Comparison of ENCODE assay signal across 17 mouse cellular contexts in the genomic region with DNA sequence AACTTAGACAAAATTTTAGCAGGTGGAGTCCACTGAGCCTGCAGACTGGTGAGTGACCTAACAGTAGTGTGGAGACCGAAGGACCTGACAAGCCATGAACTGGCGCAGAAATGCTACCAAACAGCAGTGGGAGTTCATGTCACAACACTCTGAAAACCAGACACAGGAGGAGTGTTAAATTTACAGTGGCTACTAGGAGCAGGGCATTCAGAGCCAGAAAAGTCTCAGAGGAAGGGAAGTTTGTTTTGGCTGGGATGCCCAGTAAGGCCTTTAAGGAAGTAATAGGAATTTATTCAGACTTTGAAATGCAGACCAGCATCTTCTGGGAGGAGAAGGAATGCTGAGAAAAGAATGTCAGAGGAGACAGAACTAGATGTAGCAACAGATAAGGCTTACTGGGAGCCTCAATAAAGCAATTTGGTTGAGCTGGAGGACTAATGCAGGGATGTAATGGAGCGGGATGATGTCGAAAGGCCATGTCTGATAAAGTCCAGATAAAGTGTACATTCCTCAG. TPM values are rescaled to one million over a fixed set of nuclear protein-coding genes. Genes with fewer than 3 reads are reported as not detected.
DNase-seq lines count a peak whose midpoint lies in the region; ATAC-seq lines count a peak whose summit lies in the region.
"Had no signal": no experiment of that assay in that cellular context is flagged by ENCODE, and none has a peak within 500 bp of the region (broad histone marks: within the 10 kb centered on the region; RNA-seq: fewer than 3 reads in every experiment).

No protein-coding gene starts in this region.

- ATAC-seq in hindbrain, embryonic 14.5 days (ENCODE audit: low FRiP score), result no peak
- no peak for ATAC-seq in hindbrain, embryonic 12.5 days (ENCODE audit: low FRiP score)
- 0 out of 2 replicates have a peak, but pooled peaks have one; percentile 47 for ATAC-seq in heart, embryonic 14.5 days (ENCODE audit: insufficient number of reproducible peaks, insufficient read depth, low FRiP score, low read depth)
- ATAC-seq: intestine, embryonic 16.5 days; liver, embryonic 12.5 days; lung, postnatal 0 days had no signal

- no peaks in the 10 kb centered on the region for H3K9me3 ChIP-seq in hindbrain, embryonic 14.5 days (ENCODE audit: control insufficient read depth, low read length)
- no peaks in the 10 kb centered on the region for H3K9me3 ChIP-seq in hindbrain, embryonic 12.5 days (replicated peaks)
- no peaks in the 10 kb centered on the region for H3K9me3 ChIP-seq in heart, embryonic 14.5 days (ENCODE audit: control insufficient read depth, low read length)
- H3K9me3 ChIP-seq: G1E; hindbrain, embryonic 10.5 days; liver, embryonic 12.5 days had no signal

- no peak overlapping the region for H3K4me3 ChIP-seq in hindbrain, embryonic 14.5 days (replicated peaks; ENCODE audit: low read length)
- H3K4me3 ChIP-seq in hindbrain, embryonic 12.5 days, result no peak overlapping the region
- H3K4me3 ChIP-seq in heart, embryonic 14.5 days (ENCODE audit: control insufficient read depth in 1 of 2, insufficient read depth in 1 of 2, low read depth in 1 of 2, low read length in 2 of 2), result no peak overlapping the region
- H3K4me3 ChIP-seq: hindbrain, embryonic 10.5 days; liver, embryonic 12.5 days had no signal

- no peak overlapping the region for H3K27ac ChIP-seq in hindbrain, embryonic 14.5 days
- no peak overlapping the region for H3K27ac ChIP-seq in hindbrain, embryonic 12.5 days
- no peak overlapping the region for H3K27ac ChIP-seq in heart, embryonic 14.5 days (replicated peaks in 1 of 2; ENCODE audit: control insufficient read depth in 1 of 2, insufficient read depth in 1 of 2, low read depth in 2 of 2, low read length in 2 of 2)
- H3K27ac ChIP-seq: hindbrain, embryonic 10.5 days; liver, embryonic 12.5 days had no signal

- no peak overlapping the region for H3K4me2 ChIP-seq in hindbrain, embryonic 14.5 days (replicated peaks)
- no peak overlapping the region for H3K4me2 ChIP-seq in hindbrain, embryonic 12.5 days (replicated peaks)
- H3K4me2 ChIP-seq in heart, embryonic 14.5 days (ENCODE audit: low read length), result 0 out of 2 replicates have a peak overlapping the region, but pooled peaks have one; percentile 4
- H3K4me2 ChIP-seq: liver, embryonic 12.5 days had no signal

- no peaks in the 10 kb centered on the region for H3K4me1 ChIP-seq in hindbrain, embryonic 14.5 days (replicated peaks; ENCODE audit: control insufficient read depth, insufficient read depth, low read length)
- H3K4me1 ChIP-seq in hindbrain, embryonic 12.5 days, result no peaks in the 10 kb centered on the region; the same call in 1 of the 2 replicates
- H3K4me1 ChIP-seq in heart, embryonic 14.5 days (ENCODE audit: control insufficient read depth in 2 of 2, insufficient read depth in 2 of 2, low read length in 2 of 2), result peaks cover 0 to 10% of the 10 kb centered on the region in 2 experiments; a peak in 2 of 4 replicates
- H3K4me1 ChIP-seq: liver, embryonic 12.5 days had no signal

- WGBS in hindbrain, embryonic 14.5 days, result 84% methylated on average over 4 of the region's 4 CpGs
- WGBS in hindbrain, embryonic 12.5 days, result 78% methylated on average over 4 of the region's 4 CpGs
- 45% methylated on average over 4 of the region's 4 CpGs for WGBS in heart, embryonic 14.5 days

- DNase-seq in hindbrain, embryonic 14.5 days (ENCODE audit: low spot score), result peak; percentile 6
- peak; percentile 5 for DNase-seq in lung, postnatal 36 days
- no peak for DNase-seq in lung, postnatal 10 days
- peak; percentile 24 for DNase-seq in yolk sac, embryonic 10.5 days (ENCODE audit: low spot score)
- DNase-seq in cerebellum, postnatal 36 days, result no peak
- no peak for DNase-seq in adrenal gland, adult 2 months
- DNase-seq: adrenal gland, postnatal 36 days; cerebellum, adult 9-10 months; gastrocnemius, postnatal 25 days; spleen, adult 18-20 months had no signal

- H3K9ac ChIP-seq in hindbrain, embryonic 14.5 days, result no peak overlapping the region
- no peak overlapping the region for H3K9ac ChIP-seq in hindbrain, embryonic 12.5 days
- no peak overlapping the region for H3K9ac ChIP-seq in heart, embryonic 14.5 days (ENCODE audit: low read length)
- H3K9ac ChIP-seq: liver, embryonic 12.5 days had no signal

- H3K27me3 ChIP-seq in hindbrain, embryonic 14.5 days (ENCODE audit: control insufficient read depth, insufficient read depth, low read length), result no peaks in the 10 kb centered on the region
- H3K27me3 ChIP-seq in hindbrain, embryonic 12.5 days, result no peaks in the 10 kb centered on the region
- H3K27me3 ChIP-seq in heart, embryonic 14.5 days (ENCODE audit: control insufficient read depth, insufficient read depth, low read length), result no peaks in the 10 kb centered on the region
- H3K27me3 ChIP-seq: liver, embryonic 12.5 days had no signal

- no peaks in the 10 kb centered on the region for H3K36me3 ChIP-seq in hindbrain, embryonic 14.5 days (replicated peaks; ENCODE audit: control insufficient read depth, insufficient read depth)
- H3K36me3 ChIP-seq in hindbrain, embryonic 12.5 days, result no peaks in the 10 kb centered on the region
- H3K36me3 ChIP-seq in heart, embryonic 14.5 days (ENCODE audit: control insufficient read depth, insufficient read depth, low read length), result no peaks in the 10 kb centered on the region
- H3K36me3 ChIP-seq: G1E; hindbrain, embryonic 10.5 days; liver, embryonic 12.5 days had no signal

RNA-seq across cellular contexts. Expression of a gene that starts 3.2 kb away (rescaled TPM):
- polyA plus RNA-seq in hindbrain, embryonic 14.5 days (2014; fragmentation: Nextera tagmentation; extraction: Ambion mirVana), result 0.78 and 1.1 TPM in 2 replicates
- polyA plus RNA-seq in hindbrain, embryonic 12.5 days (2016; fragmentation: Nextera tagmentation; extraction: Ambion mirVana), result 3.3 and 4.3 TPM in 2 replicates
- polyA plus RNA-seq in heart, embryonic 14.5 days (2014; fragmentation: Nextera tagmentation; extraction: Ambion mirVana), result 3.9 and 5.3 TPM in 2 replicates
- total RNA-seq in adrenal gland, adult 2 months (2021), result 10 to 100 TPM in 1 of 2 experiments, 1 to 10 TPM in 1; 7.1 to 19.8 TPM
- polyA plus RNA-seq in adrenal gland, adult 2 months (2012; rRNA removed), result 0.97 and 1.3 TPM in 2 replicates
- total RNA-seq: G1E had no signal
- polyA plus RNA-seq: G1E had no signal

Comparison
In these comparisons a context has a peak if more than half of its experiments do, and no peak if none do; other contexts are left out.
1. DNase-seq: peak in hindbrain, embryonic 14.5 days (single experiment), lung, postnatal 36 days (single experiment) and yolk sac, embryonic 10.5 days (single experiment); none in lung, postnatal 10 days (single experiment), cerebellum, postnatal 36 days (0 of 2) and adrenal gland, adult 2 months (single experiment).